Mouse (Mus musculus): ENCODE results near the gene Fkbp4. TPM values are rescaled to one million over a fixed set of nuclear protein-coding genes. Genes with fewer than 3 reads are reported as not detected.

Gene Fkbp4
- total RNA-seq (2021) = 100 to 1,000 TPM; 352 to 419 TPM
- long read RNA-seq, experiment 1, transcript Fkbp4-201 (10 exons, 2,217 nt) = major isoform, 415 of 552 reads
- long read RNA-seq, experiment 1, partial matches to known transcripts = 101 of 552 reads
- long read RNA-seq, experiment 1, other reads (novel, unspliced or antisense) = 36 of 552 reads
- long read RNA-seq, experiment 2, transcript Fkbp4-201 (10 exons, 2,217 nt) = major isoform, 215 of 294 reads
- long read RNA-seq, experiment 2, partial matches to known transcripts = 71 of 294 reads
- long read RNA-seq, experiment 2, other reads (novel, unspliced or antisense) = 8 of 294 reads

GRCm38 (mm10) chr6:128438317-128438870 is at the start of gene Fkbp4:
Gene Fkbp4 (minus strand): TSS chr6:128438677.
- DNase-seq = peak; percentile 95 to 97

DNA sequence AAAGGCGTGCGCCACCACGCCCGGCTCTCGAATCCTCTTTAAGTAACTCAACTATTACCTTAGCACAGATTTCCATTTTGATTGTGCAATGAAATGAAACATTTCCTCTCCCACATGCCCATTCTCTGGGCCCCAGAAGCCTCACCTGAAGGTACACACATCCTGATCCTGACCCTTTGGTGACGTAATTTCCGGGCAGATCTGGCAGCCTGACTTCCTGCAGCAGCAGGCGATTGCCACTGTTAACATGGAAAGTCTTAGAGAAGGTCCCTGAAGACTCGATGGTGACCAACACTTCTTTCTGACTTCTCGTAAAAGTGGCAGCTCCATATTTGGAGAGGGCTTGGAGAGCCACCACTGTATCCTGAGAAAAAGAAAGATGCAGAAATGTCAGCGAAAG is 49.3 kb upstream of the Fkbp4 start:
- DNase-seq = no peak

DNA sequence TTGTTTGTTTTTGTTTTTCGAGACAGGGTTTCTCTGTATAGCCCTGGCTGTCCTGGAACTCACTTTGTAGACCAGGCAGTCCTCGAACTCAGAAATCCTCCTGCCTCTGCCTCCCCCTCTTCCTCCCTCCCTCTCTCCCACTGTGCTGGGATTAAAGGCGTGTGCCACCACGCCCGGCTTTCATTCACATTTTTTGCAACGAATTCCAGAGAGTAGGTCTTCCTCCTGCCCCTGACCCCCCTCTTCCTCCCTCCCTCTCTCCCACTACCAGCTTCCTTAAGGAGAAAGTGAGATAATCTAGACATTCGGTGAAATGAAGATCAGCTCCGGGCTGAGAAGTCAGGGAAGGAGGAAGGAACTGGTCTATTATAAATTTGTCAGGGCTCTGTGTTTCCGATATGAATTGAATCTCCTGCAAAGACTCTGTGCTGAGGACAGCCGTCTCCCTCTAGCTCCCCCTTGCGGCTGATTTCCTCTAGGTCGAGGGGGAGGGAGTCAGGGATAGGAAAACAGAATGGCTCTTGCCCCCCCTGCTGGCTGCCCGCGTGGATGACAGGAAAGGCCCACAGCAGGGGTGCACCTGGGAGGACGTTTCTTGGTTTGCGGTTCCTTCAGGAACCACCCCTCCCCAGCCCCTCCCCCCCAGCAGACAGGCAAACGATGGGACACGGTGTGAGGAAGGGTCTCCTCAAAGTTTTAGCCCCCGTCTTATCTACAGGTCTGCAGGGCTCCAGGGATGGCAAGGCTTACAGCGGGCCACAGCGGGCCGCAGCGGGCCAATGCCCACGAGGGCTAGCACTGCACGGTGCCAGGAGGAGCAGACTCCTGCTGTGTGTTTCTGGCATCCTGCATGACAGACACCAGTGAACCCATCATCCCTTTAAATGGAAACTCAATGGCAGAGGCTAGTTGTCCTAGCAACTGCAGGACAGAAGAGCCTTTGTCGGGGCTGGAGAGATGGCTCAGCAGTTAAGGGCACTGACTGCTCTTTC is 41.3 kb upstream of the Fkbp4 start:
- DNase-seq = peak; percentile 94 to 99

GRCm38 (mm10) chr6:128477495-128477894 is 39.0 kb upstream of the Fkbp4 start:
- no peak for DNase-seq

GRCm38 (mm10) chr6:128474112-128474511 is 35.6 kb upstream of the Fkbp4 start:
- DNase-seq = no peak

- DNase-seq = peak in 1 of 2 experiments; percentile 28
Measured at GRCm38 (mm10) chr6:128469451-128469850, 31.0 kb upstream of the Fkbp4 start.

- no peak for DNase-seq
Measured at GRCm38 (mm10) chr6:128467298-128467697, 28.8 kb upstream of the Fkbp4 start.

DNA sequence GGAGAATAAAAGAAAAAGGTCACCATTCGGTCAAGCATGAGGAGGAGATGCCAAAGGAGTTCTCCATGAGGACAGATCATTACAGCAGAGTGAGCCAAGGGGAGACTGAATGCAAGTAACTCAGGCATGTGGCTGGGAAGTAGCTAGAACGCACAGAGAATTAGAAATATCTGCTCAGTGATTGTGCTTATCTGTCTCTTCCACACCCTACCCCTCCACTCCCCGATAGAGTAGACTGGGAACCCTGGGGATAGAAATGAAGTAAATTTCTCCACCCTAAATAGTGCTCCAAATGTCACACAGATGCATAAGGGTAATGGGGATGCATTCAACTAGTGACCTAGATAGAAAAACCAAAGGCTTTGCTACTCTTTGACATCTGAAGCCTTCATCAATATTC is 28.1 kb upstream of the Fkbp4 start:
- DNase-seq = no peak

DNA sequence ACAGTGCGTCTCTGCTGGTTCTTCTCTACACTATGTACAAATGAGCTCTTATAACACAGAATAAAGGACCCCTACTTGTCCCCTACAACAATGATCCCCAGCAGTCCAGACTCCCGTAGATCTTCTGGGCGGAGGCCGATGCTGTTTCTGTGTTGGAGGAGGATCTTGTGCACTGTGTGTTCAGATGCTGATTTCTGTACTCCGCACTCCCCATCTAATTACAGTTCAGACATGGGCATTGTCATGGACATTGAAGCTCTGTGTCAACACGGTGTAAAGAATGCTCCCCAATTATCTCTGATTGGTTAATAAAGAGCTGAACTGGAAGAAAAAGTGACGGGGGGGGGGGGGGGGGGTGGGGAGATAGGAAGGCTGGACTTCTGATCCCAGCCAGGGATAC is 27.6 kb upstream of the Fkbp4 start:
- DNase-seq = no peak

DNA sequence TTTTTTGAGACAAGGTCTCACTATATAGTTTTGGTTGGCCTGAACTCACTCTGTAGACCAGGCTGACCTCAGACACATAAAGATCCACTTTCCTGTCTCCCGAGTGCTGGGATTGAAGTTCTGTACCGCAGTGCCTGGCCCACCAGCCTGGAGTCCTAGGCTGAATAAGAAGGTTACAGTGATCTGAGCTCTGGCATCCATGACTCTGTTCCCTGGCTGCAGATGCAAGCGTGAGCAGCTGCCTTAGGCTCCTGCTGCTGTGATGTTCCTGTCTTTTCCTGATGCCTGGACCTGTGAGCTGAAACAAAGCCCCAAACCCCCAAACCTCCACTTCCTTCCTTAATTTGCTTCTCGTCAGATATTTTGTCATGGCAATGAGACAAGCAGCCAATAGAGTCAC is 26.5 kb upstream of the Fkbp4 start:
- DNase-seq = no peak

DNA sequence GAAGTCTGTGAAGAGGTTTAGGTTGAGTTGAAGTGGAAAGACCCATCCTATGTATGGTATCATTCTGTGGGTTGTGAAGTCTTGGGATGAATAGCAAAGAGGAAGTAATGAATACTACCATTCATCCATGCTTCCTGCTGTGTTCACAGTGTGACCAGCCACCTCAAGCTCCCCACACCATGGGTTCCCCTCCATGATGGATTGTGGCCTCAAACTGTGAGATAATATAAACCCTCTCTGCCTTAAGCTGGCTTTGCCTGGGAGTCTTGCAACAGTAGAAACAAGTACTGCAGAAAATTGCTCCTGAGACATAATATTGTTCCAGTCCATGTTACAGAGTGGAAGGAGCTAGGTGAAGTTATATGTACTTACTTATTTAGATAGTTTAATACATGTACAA is 23.1 kb upstream of the Fkbp4 start:
- no peak for DNase-seq

GRCm38 (mm10) chr6:128460729-128461503 is 22.4 kb upstream of the Fkbp4 start:
- no peak for DNase-seq

- DNase-seq = no peak
Measured at GRCm38 (mm10) chr6:128460321-128460720, 21.8 kb upstream of the Fkbp4 start.

- no peak for DNase-seq
Measured at GRCm38 (mm10) chr6:128457186-128457585, 18.7 kb upstream of the Fkbp4 start.

DNA sequence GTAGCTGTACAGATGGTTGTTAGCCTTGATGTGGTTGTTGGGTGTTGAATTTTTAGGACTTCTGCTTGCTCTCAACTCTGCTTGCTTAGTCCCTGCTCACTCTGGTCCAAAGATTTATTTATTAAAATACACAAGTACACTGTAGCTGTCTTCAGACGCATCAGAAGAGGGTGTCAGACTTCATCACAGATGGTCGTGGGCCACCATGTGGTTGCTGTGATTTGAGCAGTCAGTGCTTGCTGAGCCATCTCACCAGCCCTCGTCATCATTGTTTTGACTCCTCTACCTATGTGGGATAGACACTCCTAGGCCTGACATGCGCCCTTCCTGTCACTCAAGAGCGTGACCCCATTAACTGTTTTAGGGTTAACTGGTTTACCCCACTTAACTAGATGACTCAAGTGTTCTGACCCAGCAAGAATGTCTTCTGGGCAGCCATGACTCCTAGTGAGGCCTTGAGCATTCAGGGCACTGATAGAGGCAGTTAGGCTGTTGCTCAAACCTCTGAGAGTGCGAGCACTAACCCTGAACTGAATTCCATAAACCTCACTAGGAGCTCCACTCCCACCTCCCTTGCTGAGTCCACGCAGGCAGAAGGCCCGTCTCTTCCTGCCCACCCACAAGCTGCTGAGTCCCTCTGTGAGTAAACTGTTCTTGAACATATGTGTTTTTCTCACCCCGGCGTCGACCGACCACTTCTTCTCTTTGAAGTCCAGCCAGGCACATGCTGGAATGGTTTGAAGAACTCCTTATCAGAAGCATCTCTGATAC is 17.5 kb upstream of the Fkbp4 start:
- no peak for DNase-seq

- DNase-seq = no peak
Measured at GRCm38 (mm10) chr6:128447063-128447462, 8.6 kb upstream of the Fkbp4 start.

GRCm38 (mm10) chr6:128445761-128446535 is 7.5 kb upstream of the Fkbp4 start:
- peak; percentile 74 to 75 for DNase-seq

GRCm38 (mm10) chr6:128440238-128440637 is 1.8 kb upstream of the Fkbp4 start:
- no peak for DNase-seq

DNA sequence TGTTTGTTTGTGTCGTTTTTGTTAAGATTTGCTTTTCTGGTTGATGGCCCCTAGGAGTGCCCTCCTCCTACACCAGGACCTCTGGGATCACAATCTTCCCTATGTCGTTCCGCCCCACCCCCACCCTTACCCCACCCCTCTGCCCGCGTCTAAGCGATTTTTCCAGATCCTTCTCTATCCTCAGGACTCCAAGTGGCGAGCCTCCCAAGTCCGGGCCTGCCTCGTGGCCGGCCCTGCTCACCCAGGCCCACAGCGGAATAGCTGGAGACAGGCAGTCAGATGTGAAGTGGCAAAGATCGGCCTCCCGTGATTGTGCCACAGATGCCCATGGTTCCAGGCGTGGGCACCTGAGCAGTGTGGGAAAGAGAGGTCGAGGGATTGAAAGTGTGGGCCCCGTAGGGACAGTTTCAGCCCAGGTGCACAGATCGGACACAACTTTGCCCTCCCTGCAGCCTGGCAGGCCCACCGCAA is 429 bp upstream of the Fkbp4 start:
- DNase-seq = peak; percentile 36 to 67

- DNase-seq = peak; percentile 76
Measured at GRCm38 (mm10) chr6:128437731-128438316, 653 bp downstream of the Fkbp4 start.

Data from heart, adult 18-20 months (tissue).